Comparison of ENCODE assay signal across 35 mouse cellular contexts in genomic region chr10:21675786-21676185, GRCm38 (mm10).
"Had no signal": no experiment of that assay in that cellular context is flagged by ENCODE, and none has a peak within 500 bp of the region (broad histone marks: within the 10 kb centered on the region; RNA-seq: fewer than 3 reads in every experiment).

No protein-coding gene starts in this region.

- H3K4me3 ChIP-seq: heart, embryonic 10.5 days; heart, embryonic 12.5 days; heart, embryonic 13.5 days; heart, embryonic 15.5 days; hindbrain, embryonic 10.5 days; hindbrain, embryonic 12.5 days; hindbrain, embryonic 13.5 days; hindbrain, embryonic 15.5 days; intestine, embryonic 15.5 days; kidney, embryonic 15.5 days; layer of hippocampus, adult 2 months had no signal

- H3K27ac ChIP-seq: heart, embryonic 10.5 days; heart, embryonic 13.5 days; heart, embryonic 15.5 days; hindbrain, embryonic 10.5 days; hindbrain, embryonic 12.5 days; hindbrain, embryonic 13.5 days; hindbrain, embryonic 14.5 days; hindbrain, embryonic 15.5 days; hindbrain, postnatal 0 days; intestine, embryonic 15.5 days; kidney, embryonic 15.5 days; kidney, postnatal 0 days; layer of hippocampus, adult 2 months had no signal

- H3K9me3 ChIP-seq: heart, embryonic 10.5 days; heart, embryonic 12.5 days; heart, embryonic 15.5 days; hindbrain, embryonic 10.5 days; hindbrain, embryonic 12.5 days; hindbrain, embryonic 13.5 days; hindbrain, embryonic 15.5 days; intestine, embryonic 15.5 days; kidney, embryonic 15.5 days had no signal

- DNase-seq: heart, postnatal 10 days; heart, postnatal 14 days; heart, postnatal 36 days; heart, postnatal 4 days; kidney, adult 11 months; kidney, adult 18-20 months; kidney, adult 2 months; kidney, adult 8-10 months; kidney, adult 9 months; kidney, postnatal 10 days; kidney, postnatal 14 days; kidney, postnatal 25 days; kidney, postnatal 36 days; kidney, postnatal 4 days; layer of hippocampus, adult 9-11 months; layer of hippocampus, postnatal 36 days had no signal

- H3K27me3 ChIP-seq: heart, embryonic 12.5 days; heart, embryonic 13.5 days; heart, embryonic 15.5 days; hindbrain, embryonic 12.5 days; hindbrain, embryonic 13.5 days; hindbrain, embryonic 15.5 days; intestine, embryonic 15.5 days; kidney, embryonic 15.5 days had no signal

- H3K4me1 ChIP-seq: hindbrain, embryonic 15.5 days; intestine, embryonic 15.5 days had no signal

- H3K9ac ChIP-seq: heart, embryonic 12.5 days; heart, embryonic 13.5 days; heart, embryonic 15.5 days; hindbrain, embryonic 12.5 days; hindbrain, embryonic 13.5 days; hindbrain, embryonic 14.5 days; hindbrain, embryonic 15.5 days; intestine, embryonic 15.5 days; kidney, embryonic 15.5 days had no signal

- H3K4me2 ChIP-seq: heart, embryonic 11.5 days; heart, embryonic 12.5 days; heart, embryonic 13.5 days; heart, embryonic 15.5 days; hindbrain, embryonic 12.5 days; hindbrain, embryonic 13.5 days; hindbrain, embryonic 14.5 days; hindbrain, embryonic 15.5 days; intestine, embryonic 15.5 days; kidney, embryonic 15.5 days had no signal

- H3K36me3 ChIP-seq: heart, embryonic 10.5 days; heart, embryonic 12.5 days; heart, embryonic 13.5 days; heart, embryonic 15.5 days; hindbrain, embryonic 10.5 days; hindbrain, embryonic 12.5 days; hindbrain, embryonic 13.5 days; hindbrain, embryonic 15.5 days; intestine, embryonic 15.5 days; kidney, embryonic 15.5 days had no signal

- ATAC-seq: hindbrain, embryonic 16.5 days; hindbrain, postnatal 0 days; inflammation-experienced regulatory T-cells, adult 6 months; intestine, embryonic 15.5 days; intestine, embryonic 16.5 days; intestine, postnatal 0 days had no signal
